Mouse (Mus musculus): ENCODE measurements around the gene Cdh15.

Gene Cdh15

DNA sequence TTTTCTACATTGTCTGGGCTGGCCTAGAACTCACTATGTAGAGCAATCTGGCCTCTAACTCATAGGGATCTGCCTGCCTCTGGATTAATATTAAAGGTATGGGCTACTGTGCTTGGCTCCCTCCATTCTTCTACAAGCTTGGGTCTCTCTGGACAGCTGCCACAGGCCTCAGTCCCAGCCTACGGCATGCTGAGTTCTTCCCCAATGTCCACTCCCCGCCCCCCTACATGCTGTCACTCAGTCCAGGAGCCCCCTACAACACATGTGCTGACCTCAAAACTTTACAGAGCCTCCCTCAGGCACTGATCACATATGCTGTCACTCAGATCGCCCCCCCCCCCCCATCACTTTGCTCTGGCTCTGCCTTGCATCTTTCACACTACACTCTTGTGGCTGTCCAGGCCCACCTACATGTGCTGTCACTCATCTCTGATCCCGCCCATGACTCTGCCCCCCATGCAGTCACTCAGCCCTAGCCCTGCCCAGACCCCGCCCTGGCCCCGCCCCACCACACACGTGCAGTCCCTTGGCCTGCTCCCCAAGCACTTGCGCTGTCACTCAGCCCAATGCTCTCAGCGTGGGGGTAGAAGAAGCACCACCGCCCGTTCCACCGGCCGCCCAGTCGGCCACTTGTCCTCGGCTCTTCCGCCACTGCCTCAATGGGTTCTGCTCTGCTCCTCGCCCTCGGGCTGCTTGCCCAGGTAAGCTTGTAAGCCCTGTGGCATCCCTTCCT, at the start of gene Cdh15:
TSS of gene Cdh15 (plus strand) at position 138 of the 733 bp plus-strand sequence.
- DNase-seq, result peak; percentile 57

DNA sequence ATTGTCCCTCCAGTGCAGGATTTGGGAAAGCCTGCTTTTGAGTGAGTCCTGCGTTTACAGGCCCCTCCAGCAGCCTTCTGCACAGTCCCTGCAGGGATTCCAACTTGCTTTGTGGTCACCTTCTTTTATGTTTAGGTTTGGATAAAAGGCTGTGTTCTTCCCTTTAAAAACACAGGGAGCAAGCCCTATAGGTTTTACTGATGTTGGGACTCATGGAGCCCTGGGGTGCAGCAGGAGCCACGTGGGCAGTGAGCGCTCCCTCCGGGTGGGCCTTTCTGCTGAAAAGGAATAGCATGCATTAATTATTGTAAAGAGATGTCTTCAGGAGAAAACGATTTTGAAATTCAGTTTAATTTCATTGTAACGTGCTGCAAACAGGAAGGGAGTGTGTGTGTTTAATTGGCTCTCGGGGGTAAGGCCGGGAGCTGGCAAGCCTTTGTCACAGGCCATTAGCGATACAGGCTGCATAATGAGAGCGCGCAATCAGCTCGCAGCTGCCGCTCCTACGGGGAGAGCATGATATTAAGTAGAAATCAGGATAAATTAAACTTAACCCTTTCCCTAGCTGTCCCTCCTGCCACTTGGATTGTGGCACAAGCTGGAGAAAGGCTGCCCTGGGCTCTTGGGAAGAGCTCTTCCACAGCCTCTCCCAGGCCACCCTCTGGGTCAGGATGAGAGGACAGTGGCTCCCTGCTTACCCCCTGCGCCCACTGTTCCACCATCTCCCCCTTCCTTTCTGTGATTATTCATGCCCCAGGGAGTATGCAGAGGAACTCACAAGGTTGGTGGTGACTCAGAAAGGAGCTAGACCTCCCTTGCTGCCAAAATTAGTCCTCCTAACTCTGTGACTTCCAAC, 43.6 kb upstream of the Cdh15 start:
- DNase-seq, result no peak

DNA sequence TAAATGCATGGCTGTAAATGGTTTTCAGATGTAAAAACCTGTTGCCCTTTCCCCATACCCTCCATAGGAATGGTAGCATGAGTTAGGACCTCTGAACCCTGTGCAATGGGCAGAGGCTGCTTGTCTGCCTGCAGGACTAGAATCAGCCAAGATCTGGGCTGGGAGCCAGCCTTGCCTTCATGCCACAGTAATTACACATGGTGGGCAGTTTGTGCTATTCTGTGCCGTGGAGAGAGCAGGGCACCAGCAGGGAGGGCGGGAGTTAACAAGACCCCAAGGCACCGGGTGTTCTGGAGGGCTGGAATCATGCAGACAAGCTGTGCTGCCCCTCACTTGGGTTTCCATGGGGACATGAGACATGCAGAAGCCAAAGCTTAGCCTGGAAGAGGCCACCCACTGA, 42.4 kb upstream of the Cdh15 start:
- DNase-seq, result no peak

DNA sequence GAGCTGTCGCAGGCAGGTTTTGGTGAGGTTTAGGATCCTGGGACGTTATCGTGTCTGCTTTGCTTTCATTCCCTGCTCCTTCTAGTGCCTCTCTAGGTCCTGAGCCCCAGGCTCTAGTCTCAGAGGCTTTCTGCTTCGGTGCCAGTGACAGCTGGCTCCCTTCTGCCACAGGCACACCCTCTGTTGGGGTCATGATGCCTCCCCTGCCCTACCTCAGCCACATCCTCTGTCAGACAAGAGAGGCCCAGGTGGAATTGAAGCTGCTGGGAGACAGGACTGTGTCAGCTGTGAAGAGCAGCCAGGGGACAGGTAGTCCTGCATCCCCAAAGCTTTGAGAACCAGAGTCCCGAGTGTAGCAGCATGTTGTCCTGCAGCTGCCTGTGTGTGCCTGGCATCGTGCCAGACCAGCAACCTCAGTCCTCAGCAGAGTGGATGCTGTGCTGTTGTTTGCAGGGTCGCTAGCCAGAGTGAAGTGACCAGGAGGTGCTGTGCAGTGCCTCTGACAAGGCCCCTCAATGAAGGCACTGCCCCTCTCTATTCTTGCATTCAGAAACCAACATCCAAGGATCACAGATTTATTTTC, 40.7 kb upstream of the Cdh15 start:
- no peak for DNase-seq

DNA sequence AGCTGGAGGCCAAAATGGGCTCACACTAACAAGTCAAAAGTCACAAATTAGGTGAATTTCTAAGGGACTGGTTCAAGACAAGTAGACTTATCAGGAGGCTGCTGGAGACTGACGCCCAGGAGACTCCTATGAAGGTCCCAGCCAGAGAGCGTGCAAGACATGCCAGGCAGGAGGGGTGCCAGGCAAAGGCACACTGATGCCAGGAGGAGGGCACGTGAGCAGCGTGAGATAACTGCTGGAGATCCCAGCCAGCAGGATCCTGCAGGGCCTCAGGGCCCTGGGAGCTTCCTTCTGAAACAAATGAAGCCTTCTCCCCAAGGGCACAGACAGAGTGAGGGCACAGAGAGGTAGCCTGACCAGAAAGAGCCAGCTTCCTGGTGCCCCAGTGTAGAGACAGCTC, 39.9 kb upstream of the Cdh15 start:
- no peak for DNase-seq

GRCm38 (mm10) chr8:122810376-122810775, 37.4 kb upstream of the Cdh15 start:
- DNase-seq, result no peak

GRCm38 (mm10) chr8:122811870-122812494, 35.8 kb upstream of the Cdh15 start:
- DNase-seq, result no peak

- DNase-seq, result peak; percentile 13
These were observed 35.0 kb upstream of the Cdh15 start for GRCm38 (mm10) chr8:122812610-122813250.

GRCm38 (mm10) chr8:122814608-122815007, 33.2 kb upstream of the Cdh15 start:
- DNase-seq, result no peak

DNA sequence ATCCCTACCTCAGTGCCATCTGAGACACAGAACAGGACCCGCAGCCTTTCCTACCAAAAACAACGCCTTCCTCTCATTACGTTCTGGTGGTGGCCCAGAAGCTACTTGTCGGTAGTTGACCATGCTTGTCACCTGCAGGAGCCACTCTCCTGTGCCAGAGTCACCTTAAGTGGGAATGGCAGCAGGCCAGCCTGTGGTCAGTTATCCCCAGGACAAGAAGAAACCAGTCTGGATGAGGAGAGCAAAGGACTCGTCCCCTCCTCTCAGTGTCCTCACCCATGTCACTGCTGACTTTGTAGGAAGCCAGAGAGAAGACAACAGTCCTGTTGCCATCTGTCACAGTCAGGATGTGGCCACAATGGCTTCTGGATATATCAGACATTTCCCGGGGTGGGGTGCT, 30.8 kb upstream of the Cdh15 start:
- no peak for DNase-seq

- no peak for DNase-seq
These were observed 29.9 kb upstream of the Cdh15 start for GRCm38 (mm10) chr8:122817724-122818496.

DNA sequence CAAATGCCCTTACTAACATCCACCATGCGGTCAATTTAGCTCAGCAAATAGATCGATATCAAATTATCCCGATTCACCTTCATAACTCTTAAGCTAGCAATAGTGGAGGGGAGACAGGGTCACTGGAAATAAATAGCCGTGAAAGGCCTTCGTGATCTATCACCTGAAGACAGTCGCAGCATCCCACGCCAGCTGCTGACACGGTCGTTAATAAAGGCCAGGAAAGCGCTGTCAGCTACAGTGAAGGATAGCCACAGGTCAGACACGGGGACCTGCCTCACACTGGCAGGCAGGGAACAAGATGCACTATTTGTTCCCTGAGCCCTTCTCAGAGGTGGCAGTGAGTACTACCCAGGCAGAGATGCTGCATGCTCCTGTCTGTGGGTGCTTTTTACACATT, 28.0 kb upstream of the Cdh15 start:
- no peak for DNase-seq

- DNase-seq, result no peak
These were observed 23.2 kb upstream of the Cdh15 start for GRCm38 (mm10) chr8:122824571-122824970.

DNA sequence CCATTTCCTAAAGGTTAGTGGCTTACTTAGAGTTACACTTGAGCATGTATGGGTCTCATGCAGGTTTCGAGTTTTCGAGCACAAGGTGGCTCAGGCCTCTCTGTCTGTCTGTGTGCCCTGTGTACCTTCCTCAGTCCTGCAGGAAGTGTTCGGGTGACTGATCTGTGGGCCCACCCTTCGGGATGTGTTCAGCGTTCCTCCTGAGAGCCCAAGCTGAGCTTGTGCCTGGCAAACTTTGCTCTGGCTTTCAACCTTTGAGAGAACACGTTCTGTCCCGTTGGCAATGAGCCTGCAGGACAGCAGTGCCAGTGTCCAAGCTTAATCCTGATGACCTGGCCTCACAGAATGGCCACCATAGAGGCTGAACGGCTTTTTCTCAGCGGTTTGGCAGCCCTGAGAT, 22.8 kb upstream of the Cdh15 start:
- no peak for DNase-seq

DNA sequence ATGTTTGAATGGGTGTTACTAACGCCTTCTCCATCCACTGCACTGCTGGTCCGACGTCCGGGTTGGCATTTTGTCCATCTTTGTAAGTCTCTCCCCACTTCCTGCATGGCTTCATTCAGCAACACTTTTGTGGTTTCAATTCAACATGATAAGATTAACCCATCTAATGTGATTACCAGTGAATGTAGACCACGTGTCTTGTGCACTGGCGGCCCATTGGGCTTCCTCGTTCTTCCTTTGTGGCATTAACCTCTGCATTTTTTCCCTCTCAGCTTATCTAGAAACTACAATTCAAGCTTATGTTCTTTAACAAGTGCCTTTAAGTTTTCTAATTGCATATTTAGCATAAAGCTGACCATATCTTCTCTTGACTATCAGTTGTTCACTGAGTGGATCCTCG, 22.4 kb upstream of the Cdh15 start:
- no peak for DNase-seq

DNA sequence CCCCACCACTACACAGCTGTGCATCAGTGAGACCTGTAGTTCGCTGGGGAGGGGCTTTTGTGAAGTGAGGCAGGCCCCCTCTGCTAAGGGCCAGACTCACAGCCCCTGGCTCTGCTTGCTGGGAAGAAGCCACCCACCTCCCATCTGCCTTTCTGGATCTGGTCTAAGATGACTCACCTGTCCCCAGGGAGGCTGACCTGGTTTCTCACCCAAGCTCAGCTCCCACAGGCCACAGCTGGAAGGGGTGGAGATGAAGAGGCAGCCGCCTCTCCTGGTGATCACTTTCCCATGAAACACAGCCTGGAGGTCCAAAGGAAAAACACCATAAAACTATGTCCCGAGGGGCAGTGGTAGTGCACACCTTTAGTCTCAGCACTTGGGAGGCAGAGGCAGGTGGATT, 18.4 kb upstream of the Cdh15 start:
- DNase-seq, result no peak

DNA sequence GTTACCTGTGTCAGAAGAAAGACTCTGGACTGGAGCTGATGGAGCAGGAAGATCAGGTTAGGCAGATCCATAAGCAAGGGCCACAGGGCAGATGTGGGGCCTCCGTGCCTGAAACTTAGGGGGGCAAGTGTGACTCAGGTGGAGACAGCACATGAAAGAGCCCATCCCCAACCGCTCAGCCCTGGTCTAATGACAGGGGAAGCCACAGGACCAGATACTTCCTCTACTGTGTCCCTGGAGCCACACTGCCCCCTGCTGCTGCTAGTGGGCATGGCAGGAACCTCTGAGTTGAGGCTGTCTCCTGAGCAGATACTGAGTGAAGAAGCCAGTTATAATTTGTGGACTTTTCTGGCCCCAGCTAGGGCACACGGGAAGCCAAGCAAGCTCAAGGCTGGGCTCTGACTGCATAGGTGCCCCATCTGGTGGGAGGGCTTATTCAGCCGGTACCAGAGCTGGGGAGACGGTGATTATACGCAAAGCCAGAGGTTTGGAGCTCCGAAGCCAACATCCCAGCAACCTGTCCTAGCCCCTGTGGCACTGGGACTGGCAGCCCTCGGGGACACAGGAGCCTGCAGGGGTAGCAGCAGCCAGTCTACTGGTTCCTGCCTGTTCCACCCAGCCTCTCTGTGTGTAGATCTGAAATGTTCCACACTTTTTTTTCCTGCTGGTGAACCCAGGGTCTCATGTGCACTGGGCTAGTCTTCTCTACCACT, 17.3 kb upstream of the Cdh15 start:
- peak; percentile 95 for DNase-seq

GRCm38 (mm10) chr8:122834416-122834815, 13.3 kb upstream of the Cdh15 start:
- no peak for DNase-seq

DNA sequence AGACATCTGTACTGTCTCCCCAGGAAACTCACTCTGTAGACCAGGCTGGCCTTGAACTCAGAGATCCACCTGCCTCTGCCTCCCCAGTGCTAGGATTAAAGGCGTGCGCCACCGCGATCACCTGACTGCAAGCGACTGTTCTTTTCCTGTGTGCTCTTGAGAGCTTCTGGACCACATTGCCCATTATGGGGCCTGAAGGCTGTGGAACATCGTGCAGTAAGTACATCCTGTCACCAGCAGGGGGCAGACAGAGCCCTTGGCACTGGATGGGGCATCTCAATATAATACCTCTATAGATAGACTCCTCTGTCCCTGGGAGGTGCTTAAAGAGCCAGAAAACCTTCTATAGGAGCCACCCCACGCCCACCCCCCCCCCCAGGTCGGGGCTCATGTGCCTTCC, 12.8 kb upstream of the Cdh15 start:
- DNase-seq, result peak; percentile 86

GRCm38 (mm10) chr8:122836199-122836598, 11.6 kb upstream of the Cdh15 start:
- no peak for DNase-seq

GRCm38 (mm10) chr8:122836696-122837095, 11.1 kb upstream of the Cdh15 start:
- DNase-seq, result no peak
